ENCODE assay signal across 23 mouse cellular contexts in genomic region chr3:115174625-115175024, GRCm38 (mm10).
DNase-seq lines count a peak whose midpoint lies in the region; ATAC-seq and TF ChIP-seq lines count a peak whose summit lies in the region.
"Had no signal": no experiment of that assay in that cellular context is flagged by ENCODE, and none has a peak within 500 bp of the region (broad histone marks: within the 10 kb centered on the region; RNA-seq: fewer than 3 reads in every experiment).

No protein-coding gene starts in this region.

- H3K4me3 ChIP-seq in lung, embryonic 14.5 days (ENCODE audit: low read depth, low read length): no peak overlapping the region
- H3K4me3 ChIP-seq in lung, embryonic 16.5 days (ENCODE audit: low read length): 0 out of 2 replicates have a peak overlapping the region, but pooled peaks have one; percentile 13
- H3K4me3 ChIP-seq: embryonic facial prominence, embryonic 10.5 days; embryonic facial prominence, embryonic 12.5 days; forebrain, embryonic 13.5 days; forebrain, embryonic 15.5 days had no signal

- peak; percentile 42 for DNase-seq in lung, embryonic 14.5 days
- DNase-seq in lung, adult 18-20 months: no peak
- DNase-seq in lung, postnatal 10 days: no peak
- DNase-seq in yolk sac, embryonic 10.5 days (ENCODE audit: low spot score): peak; percentile 22
- DNase-seq: adrenal gland, adult 8-10 months; adrenal gland, postnatal 14 days; adrenal gland, postnatal 36 days; B cell, adult 2 months; cerebellum, adult 11-12 months; cerebellum, adult 2 months; cerebellum, adult 9-10 months; cerebellum, postnatal 10 days; cerebellum, postnatal 25 days had no signal

- peak overlapping the region; percentile 31; the same call in 1 of the 2 replicates for H3K27ac ChIP-seq in lung, embryonic 14.5 days (ENCODE audit: low read depth)
- H3K27ac ChIP-seq in lung, embryonic 16.5 days (ENCODE audit: low read length): peak overlapping the region; percentile 8; the same call in 1 of the 2 replicates
- H3K27ac ChIP-seq: embryonic facial prominence, embryonic 10.5 days; embryonic facial prominence, embryonic 12.5 days; forebrain, embryonic 13.5 days; forebrain, embryonic 15.5 days had no signal

- TF ChIP-seq CTCF in lung, embryonic 14.5 days (IDR thresholded peaks at IDR 0.05; ENCODE audit: low read depth): no peak

- no peak overlapping the region for H3K9ac ChIP-seq in lung, embryonic 14.5 days
- no peak overlapping the region for H3K9ac ChIP-seq in lung, embryonic 16.5 days (ENCODE audit: low read length)
- H3K9ac ChIP-seq: embryonic facial prominence, embryonic 12.5 days; forebrain, embryonic 13.5 days; forebrain, embryonic 15.5 days had no signal

- H3K36me3 ChIP-seq in lung, embryonic 14.5 days (ENCODE audit: insufficient read depth): no peaks in the 10 kb centered on the region
- H3K36me3 ChIP-seq in lung, embryonic 16.5 days (ENCODE audit: control insufficient read depth, insufficient read depth, low read length): no peaks in the 10 kb centered on the region
- H3K36me3 ChIP-seq: embryonic facial prominence, embryonic 10.5 days; embryonic facial prominence, embryonic 12.5 days; forebrain, embryonic 15.5 days; G1E had no signal

- WGBS in lung, embryonic 14.5 days: 55% methylated on average over 7 of the region's 7 CpGs
- WGBS in lung, embryonic 16.5 days: 52% methylated on average over 7 of the region's 7 CpGs

- no peaks in the 10 kb centered on the region for H3K4me1 ChIP-seq in lung, embryonic 14.5 days (ENCODE audit: insufficient read depth)
- H3K4me1 ChIP-seq in lung, embryonic 16.5 days (replicated peaks; ENCODE audit: control insufficient read depth, insufficient read depth, low read length): no peaks in the 10 kb centered on the region
- H3K4me1 ChIP-seq: embryonic facial prominence, embryonic 10.5 days; embryonic facial prominence, embryonic 12.5 days; forebrain, embryonic 13.5 days; forebrain, embryonic 15.5 days had no signal

- no peaks in the 10 kb centered on the region for H3K27me3 ChIP-seq in lung, embryonic 14.5 days (ENCODE audit: insufficient read depth, low read length)
- H3K27me3 ChIP-seq in lung, embryonic 16.5 days (ENCODE audit: control insufficient read depth, insufficient read depth, low read depth, low read length): no peaks in the 10 kb centered on the region
- H3K27me3 ChIP-seq: CH12.LX; embryonic facial prominence, embryonic 12.5 days; forebrain, embryonic 13.5 days; forebrain, embryonic 15.5 days; Patski had no signal

- H3K4me2 ChIP-seq in lung, embryonic 14.5 days: no peak overlapping the region
- peak overlapping the region; percentile 10; the same call in 1 of the 2 replicates for H3K4me2 ChIP-seq in lung, embryonic 16.5 days (ENCODE audit: low read depth, low read length)
- H3K4me2 ChIP-seq: embryonic facial prominence, embryonic 12.5 days; forebrain, embryonic 13.5 days; forebrain, embryonic 15.5 days had no signal

- peak; percentile 70; the same call in 1 of the 2 replicates for ATAC-seq in lung, embryonic 14.5 days (ENCODE audit: insufficient read depth)
- peak; percentile 62 for ATAC-seq in lung, embryonic 16.5 days (ENCODE audit: low read depth)
- ATAC-seq: activated CD4-positive, CD25-positive, alpha-beta regulatory T cell, adult 4 months; CD4-positive, CD25-positive, alpha-beta regulatory T cell, adult 4 months; forebrain, embryonic 13.5 days; forebrain, embryonic 15.5 days; Patski had no signal

- no peaks in the 10 kb centered on the region for H3K9me3 ChIP-seq in lung, embryonic 14.5 days (ENCODE audit: low read depth, low read length)
- no peaks in the 10 kb centered on the region for H3K9me3 ChIP-seq in lung, embryonic 16.5 days (ENCODE audit: control insufficient read depth, low read length)
- H3K9me3 ChIP-seq: embryonic facial prominence, embryonic 10.5 days; embryonic facial prominence, embryonic 12.5 days; forebrain, embryonic 13.5 days; forebrain, embryonic 15.5 days had no signal

Comparison
In these comparisons a context has a peak if more than half of its experiments do, and no peak if none do; other contexts are left out.
1. DNase-seq: peak in lung, embryonic 14.5 days (single experiment) and yolk sac, embryonic 10.5 days (single experiment); none in lung, adult 18-20 months (0 of 2) and lung, postnatal 10 days (single experiment).